Mouse (Mus musculus) thymus, adult 2 months (tissue): ENCODE data around the gene Emc7. TPM values are rescaled to one million over a fixed set of nuclear protein-coding genes. Genes with fewer than 3 reads are reported as not detected.
"Not testable (repeated sequence)": the region's sequence is repeated elsewhere in the genome, so short reads cannot be mapped to it uniquely, and the experiment has no call there.

Experiments used
- DNase-seq: peaks from one replicate; pipeline ENCODE4 v3.0.0; 2021
- H3K27ac ChIP-seq: fragments of 200-500 bp; 2 replicates; pipeline ENCODE4 v1.5.1; 2012; ENCODE audit warnings: low read length, control low read depth; ENCODE audit not compliant: control insufficient read depth, insufficient read depth
- H3K27me3 ChIP-seq: fragments of 200-500 bp; 2 replicates; pipeline ENCODE4 v1.6.1; 2012; ENCODE audit warnings: mild to moderate bottlenecking, low read length, moderate library complexity, mixed read lengths; ENCODE audit not compliant: control insufficient read depth, insufficient read depth
- H3K36me3 ChIP-seq: fragments of 200-500 bp; 2 replicates; pipeline ENCODE4 v1.6.1; 2012; ENCODE audit warnings: mild to moderate bottlenecking, low read length, moderate library complexity; ENCODE audit not compliant: control insufficient read depth, insufficient read depth
- H3K4me1 ChIP-seq: fragments of 200-500 bp; replicated peaks from 2 replicates; pipeline ENCODE4 v1.6.1; 2012; ENCODE audit warnings: low read length; ENCODE audit not compliant: control insufficient read depth, insufficient read depth
- H3K4me3 ChIP-seq: fragments of 200-500 bp; 2 replicates; pipeline ENCODE4 v1.5.1; 2012; ENCODE audit warnings: mild to moderate bottlenecking, low read length, control low read depth, moderate library complexity; ENCODE audit not compliant: control insufficient read depth, insufficient read depth
- CTCF ChIP-seq: fragments of 200-500 bp; IDR thresholded peaks from 2 replicates; pipeline ENCODE4 v1.5.1; 2012; ENCODE audit warnings: mild to moderate bottlenecking, control low read depth, low read length, moderate library complexity, borderline replicate concordance; ENCODE audit not compliant: control insufficient read depth, poor library complexity, insufficient read depth; ENCODE audit errors: extremely low read depth
- POLR2A ChIP-seq: fragments of 200-500 bp; IDR thresholded peaks from 2 replicates; pipeline ENCODE4 v1.6.1; 2012; ENCODE audit warnings: mild to moderate bottlenecking, low read length, control low read depth, moderate library complexity; ENCODE audit not compliant: control insufficient read depth, poor library complexity, insufficient read depth; ENCODE audit errors: extremely low read depth
- WGBS: fragments of 180-500 bp; shearing (Covaris S2); methylation state at CpG from one replicate; pipeline ENCODE4 v1.1.7; 2018; 5-methylcytosine and 5-hydroxymethylcytosine counted together
- polyA plus RNA-seq: library from polyadenylated mRNA; depleted of rRNA; stranded (reverse); fragments of >200 nt; gene quantifications from 2 replicates; pipeline ENCODE4 v1.2.3, GENCODE M21; 2012

The Emc7 gene
- polyA plus RNA-seq, 1 experiment, result 6.3 TPM

DNA sequence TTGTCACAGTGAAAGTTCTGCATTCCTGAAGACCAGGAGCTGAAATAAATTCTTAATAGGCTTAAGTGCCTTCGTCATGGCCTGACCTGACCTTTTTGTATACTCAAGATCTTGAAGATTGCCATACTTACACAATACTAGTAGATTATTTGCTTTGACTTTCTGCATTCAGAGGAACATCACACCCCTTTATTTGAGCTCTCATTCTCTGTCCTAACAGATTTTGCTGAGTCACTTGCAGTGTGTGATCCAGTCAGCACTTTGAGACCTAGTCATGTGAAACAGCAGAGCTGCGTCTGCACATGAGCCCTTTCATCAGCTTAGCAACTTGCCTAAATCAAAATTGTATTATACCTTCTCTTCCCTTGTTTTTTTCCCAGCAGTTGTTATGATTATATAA, 21.4 kb upstream of the Emc7 start:
- WGBS, result 77% methylated on average over 2 of the region's 2 CpGs
- no peak overlapping the region for H3K4me3 ChIP-seq
- H3K36me3 ChIP-seq, result no peaks in the 10 kb centered on the region
- no peaks in the 10 kb centered on the region for H3K4me1 ChIP-seq
- TF ChIP-seq POLR2A (no peak), CTCF (no peak)
- no peaks in the 10 kb centered on the region for H3K27me3 ChIP-seq
- no peak overlapping the region for H3K27ac ChIP-seq
- no peak for DNase-seq

DNA sequence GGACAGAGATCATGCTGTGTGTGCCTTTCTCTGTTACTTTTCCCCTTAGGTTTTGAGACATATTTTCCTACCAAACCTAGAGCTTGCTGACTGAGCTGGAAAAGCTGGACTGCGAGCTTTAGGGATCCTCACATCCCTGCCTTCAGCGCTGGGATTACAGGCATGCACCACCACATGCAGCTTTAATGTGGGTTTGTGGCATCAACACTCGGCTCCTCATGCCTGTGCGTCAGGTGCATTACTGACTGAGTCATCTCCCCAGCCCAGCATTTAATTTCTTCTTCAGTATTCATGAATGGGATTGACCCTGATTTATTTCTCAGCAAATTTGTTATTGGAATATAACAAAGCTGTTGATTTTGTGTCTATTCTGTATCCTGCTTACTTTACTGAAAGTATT, 18.5 kb upstream of the Emc7 start:
- H3K4me3 ChIP-seq, result no peak overlapping the region
- H3K27ac ChIP-seq, result no peak overlapping the region
- H3K4me1 ChIP-seq, result no peaks in the 10 kb centered on the region
- WGBS, result 33% methylated on average over 4 of the region's 4 CpGs
- no peak for DNase-seq
- TF ChIP-seq CTCF (no peak), POLR2A (no peak)
- H3K27me3 ChIP-seq, result no peaks in the 10 kb centered on the region
- H3K36me3 ChIP-seq, result no peaks in the 10 kb centered on the region

DNA sequence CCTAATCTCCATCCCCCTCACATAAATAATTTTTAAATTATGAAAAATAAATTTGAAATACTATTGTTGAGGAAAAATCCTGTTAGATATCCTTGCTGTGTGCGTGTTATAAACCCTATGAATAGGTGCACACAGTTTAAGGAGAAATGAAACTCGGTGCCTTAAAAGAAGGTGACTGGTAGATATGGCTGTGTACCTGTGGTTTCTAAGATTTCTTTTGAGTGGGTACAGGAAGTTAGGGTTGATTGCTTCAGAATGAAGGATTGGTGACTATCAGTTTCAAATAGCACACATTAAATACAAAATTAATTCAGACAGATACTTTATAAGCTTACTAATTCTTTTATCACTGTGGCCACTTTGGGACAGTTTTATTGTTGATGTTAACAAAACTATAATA, 17.2 kb upstream of the Emc7 start:
- no peak for TF ChIP-seq POLR2A
- no peak for TF ChIP-seq CTCF
- H3K27me3 ChIP-seq, result no peaks in the 10 kb centered on the region
- WGBS, result 82% methylated on average over 2 of the region's 2 CpGs
- H3K4me1 ChIP-seq, result no peaks in the 10 kb centered on the region
- no peak for DNase-seq
- H3K4me3 ChIP-seq, result no peak overlapping the region
- no peak overlapping the region for H3K27ac ChIP-seq
- no peaks in the 10 kb centered on the region for H3K36me3 ChIP-seq

DNA sequence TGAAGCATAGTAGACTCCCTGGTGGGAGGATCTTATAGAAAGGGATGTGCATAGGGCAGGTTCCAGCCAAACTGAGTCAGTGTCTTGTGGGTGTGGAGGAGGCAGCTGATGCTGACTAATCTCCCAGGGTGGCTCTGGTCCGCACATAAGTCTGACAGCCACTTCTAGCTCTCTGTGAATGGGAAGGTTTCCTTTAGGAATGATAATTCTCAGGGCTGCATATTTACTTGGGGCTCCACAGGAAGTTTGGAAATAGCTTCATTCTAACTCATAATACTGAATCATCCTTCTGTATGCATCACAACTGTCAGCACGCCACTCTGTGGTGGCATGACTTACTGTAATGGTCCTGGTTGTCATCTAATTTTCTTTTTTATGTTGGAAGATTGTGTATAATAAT, 11.3 kb upstream of the Emc7 start:
- H3K4me1 ChIP-seq, result no peaks in the 10 kb centered on the region
- no peak overlapping the region for H3K27ac ChIP-seq
- no peak overlapping the region for H3K4me3 ChIP-seq
- no peaks in the 10 kb centered on the region for H3K36me3 ChIP-seq
- no peak for DNase-seq
- H3K27me3 ChIP-seq, result no peaks in the 10 kb centered on the region
- TF ChIP-seq CTCF (no peak), POLR2A (no peak)
- 85% methylated on average over 2 of the region's 2 CpGs for WGBS

DNA sequence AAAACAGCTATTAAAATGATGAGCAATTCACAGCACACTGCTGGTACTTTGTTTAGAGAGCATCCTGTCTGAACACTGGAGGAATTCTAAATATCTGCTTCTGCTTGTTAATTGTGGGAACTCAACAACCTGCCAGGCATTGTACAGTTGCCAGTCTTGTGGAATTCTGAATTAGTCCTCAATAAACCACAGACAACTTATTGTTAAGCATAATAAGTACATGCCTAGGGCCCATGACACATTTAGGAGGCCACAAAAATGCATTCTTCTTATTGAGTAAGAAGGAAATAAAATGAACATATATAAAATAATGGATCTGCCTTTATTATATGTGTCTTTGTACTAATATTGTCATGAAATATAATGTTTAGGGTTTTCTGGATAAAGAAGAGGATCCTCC, 9.3 kb upstream of the Emc7 start:
- no peaks in the 10 kb centered on the region for H3K4me1 ChIP-seq
- H3K4me3 ChIP-seq, result no peak overlapping the region
- H3K27ac ChIP-seq, result no peak overlapping the region
- H3K36me3 ChIP-seq, result no peaks in the 10 kb centered on the region
- H3K27me3 ChIP-seq, result no peaks in the 10 kb centered on the region
- no peak for DNase-seq
- TF ChIP-seq POLR2A (no peak), CTCF (no peak)

DNA sequence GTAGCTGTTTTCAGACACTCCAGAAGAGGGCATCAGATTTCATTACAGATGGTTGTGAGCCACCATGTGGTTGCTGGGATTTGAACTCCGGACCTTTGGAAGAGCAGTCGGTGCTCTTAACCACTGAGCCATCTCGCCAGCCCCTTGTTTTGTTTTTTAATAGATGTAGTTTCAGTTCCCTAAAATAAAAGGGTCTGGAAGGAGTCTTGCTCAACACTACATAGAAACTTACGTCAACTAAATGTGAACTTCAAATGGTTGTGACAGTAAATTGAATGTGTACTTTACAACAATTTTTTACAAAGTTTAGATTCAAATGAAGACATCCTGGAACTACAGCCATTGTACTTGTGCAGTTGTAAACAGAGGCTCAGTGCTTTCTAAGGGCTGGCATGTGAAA, 6.8 kb upstream of the Emc7 start:
- not testable (repeated sequence) for H3K36me3 ChIP-seq, DNase-seq, H3K4me1 ChIP-seq, H3K27me3 ChIP-seq, H3K4me3 ChIP-seq, H3K27ac ChIP-seq
- 42% methylated on average over 4 of the region's 4 CpGs for WGBS

DNA sequence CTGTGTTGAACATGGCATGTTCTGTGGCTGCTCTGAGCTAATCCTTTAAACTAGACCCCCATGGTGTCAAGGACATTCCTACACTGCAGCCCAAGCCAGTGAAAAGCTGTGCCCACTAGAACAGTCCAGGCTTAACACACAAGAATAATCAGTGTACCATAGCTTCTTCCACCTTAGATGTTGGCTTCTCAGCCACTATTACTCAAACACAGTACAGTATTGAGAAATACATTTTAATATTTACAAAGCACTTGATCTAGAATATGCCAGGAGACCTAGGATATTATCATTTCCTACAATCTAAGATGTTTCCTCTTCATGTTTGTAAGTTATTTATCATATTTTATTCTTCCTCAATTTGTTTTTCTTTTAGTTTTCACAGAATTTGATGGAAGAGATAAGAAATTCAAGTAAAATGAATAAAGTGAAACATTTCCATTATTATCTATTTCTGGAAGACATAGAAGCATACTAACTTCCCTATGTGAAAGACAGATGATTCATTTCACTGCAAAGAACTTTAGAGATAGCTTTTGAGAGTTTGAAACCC, 6.2 kb upstream of the Emc7 start:
- no peak for DNase-seq
- TF ChIP-seq CTCF (no peak), POLR2A (no peak)
- H3K27ac ChIP-seq, result no peak overlapping the region

More for the DNA sequence above, 6.2 kb upstream of the Emc7 start:
- Histone ChIP-seq H3K36me3 (no peaks in the 10 kb centered on the region), H3K4me3 (no peak overlapping the region), H3K4me1 (no peaks in the 10 kb centered on the region), H3K27me3 (no peaks in the 10 kb centered on the region)
